Comparison of ENCODE assay signal across 8 mouse cellular contexts in the genomic region with DNA sequence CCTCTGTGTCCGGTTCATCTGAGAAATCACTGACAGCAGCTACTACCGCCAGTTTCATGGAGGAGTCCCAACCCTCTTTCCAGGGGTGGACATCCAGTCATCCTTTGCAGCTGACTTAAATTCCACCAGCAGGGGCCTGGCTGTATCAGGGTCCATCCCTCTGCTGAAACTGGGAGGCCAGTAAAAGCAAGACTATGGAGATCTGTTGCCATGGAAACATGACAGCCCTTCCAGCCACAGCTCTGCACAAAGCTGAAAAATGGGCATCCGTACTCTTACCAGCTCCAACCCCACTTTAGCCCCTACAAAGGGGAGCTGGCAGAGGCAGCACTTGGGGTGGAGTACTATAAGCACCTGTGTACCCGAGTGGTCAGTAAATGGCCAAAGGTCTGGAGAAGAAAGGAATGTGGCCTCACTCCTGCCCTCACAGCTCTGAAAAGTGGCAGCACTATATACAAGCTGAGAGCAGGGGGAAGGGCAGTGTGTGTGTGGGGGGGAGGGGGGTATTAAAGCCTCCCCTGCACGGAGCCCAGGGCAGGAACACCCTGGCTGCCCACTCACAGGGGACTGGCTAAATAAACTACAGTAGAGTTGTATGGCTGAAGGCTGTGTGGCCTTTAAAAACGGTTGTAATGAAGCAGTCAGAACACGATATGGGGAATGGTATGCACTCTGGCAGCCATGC. TPM values are rescaled to one million over a fixed set of nuclear protein-coding genes. Genes with fewer than 3 reads are reported as not detected.
DNase-seq lines count a peak whose midpoint lies in the region; ATAC-seq and TF ChIP-seq lines count a peak whose summit lies in the region.
"Had no signal": no experiment of that assay in that cellular context is flagged by ENCODE, and none has a peak within 500 bp of the region (broad histone marks: within the 10 kb centered on the region; RNA-seq: fewer than 3 reads in every experiment).

No protein-coding gene starts in this region.

- H3K4me3 ChIP-seq in lung, postnatal 0 days (ENCODE audit: low read depth, low read length) = no peak overlapping the region
- no peak overlapping the region for H3K4me3 ChIP-seq in forebrain, embryonic 13.5 days
- no peak overlapping the region for H3K4me3 ChIP-seq in liver, embryonic 13.5 days (replicated peaks)

- H3K4me1 ChIP-seq in lung, postnatal 0 days (ENCODE audit: insufficient read depth, low read depth, low read length) = peaks cover 18% of the 10 kb centered on the region
- peaks cover 49% of the 10 kb centered on the region for H3K4me1 ChIP-seq in forebrain, embryonic 13.5 days
- H3K4me1 ChIP-seq in liver, embryonic 13.5 days (replicated peaks) = peaks cover 90% of the 10 kb centered on the region

- no peak for DNase-seq in lung, postnatal 0 days (ENCODE audit: low spot score)
- no peak for DNase-seq in lung, adult 18-20 months
- no peak for DNase-seq in liver, embryonic 13.5 days
- DNase-seq in yolk sac, embryonic 10.5 days (ENCODE audit: low spot score) = peak; percentile 25
- DNase-seq in thymus, postnatal 0 days (ENCODE audit: low spot score) = no peak

- peak overlapping the region; percentile 47; the same call in 1 of the 2 replicates for H3K27ac ChIP-seq in lung, postnatal 0 days (ENCODE audit: low read length)
- H3K27ac ChIP-seq in forebrain, embryonic 13.5 days = peak overlapping the region; percentile 75
- peak overlapping the region; percentile 99 for H3K27ac ChIP-seq in liver, embryonic 13.5 days
- H3K27ac ChIP-seq: macrophage had no signal

- H3K4me2 ChIP-seq in lung, postnatal 0 days (replicated peaks; ENCODE audit: low read depth, low read length) = no peak overlapping the region
- peak overlapping the region; percentile 15; the same call in 1 of the 2 replicates for H3K4me2 ChIP-seq in forebrain, embryonic 13.5 days
- H3K4me2 ChIP-seq in liver, embryonic 13.5 days = no peak overlapping the region

- TF ChIP-seq EP300 in lung, postnatal 0 days (IDR thresholded peaks at IDR 0.05) = no peak

- H3K9ac ChIP-seq in lung, postnatal 0 days (replicated peaks; ENCODE audit: low read depth) = no peak overlapping the region
- peak overlapping the region; percentile 43; the same call in 1 of the 2 replicates for H3K9ac ChIP-seq in forebrain, embryonic 13.5 days
- H3K9ac ChIP-seq in liver, embryonic 13.5 days = peak overlapping the region; percentile 40; the same call in 1 of the 2 replicates

- no peaks in the 10 kb centered on the region for H3K36me3 ChIP-seq in lung, postnatal 0 days (ENCODE audit: insufficient read depth, low read length)
- H3K36me3 ChIP-seq in forebrain, embryonic 13.5 days (ENCODE audit: poor library complexity, severe bottlenecking) = peaks cover 28% of the 10 kb centered on the region
- H3K36me3 ChIP-seq in liver, embryonic 13.5 days = peaks cover 8% of the 10 kb centered on the region

- ATAC-seq in lung, postnatal 0 days = peak; percentile 17
- ATAC-seq in forebrain, embryonic 13.5 days = peak; percentile 52; the same call in 1 of the 2 replicates
- ATAC-seq in liver, embryonic 13.5 days (ENCODE audit: low read depth) = no peak
- no peak for ATAC-seq in activated CD4-positive, CD25-positive, alpha-beta regulatory T cell, adult 4 months

- H3K27me3 ChIP-seq in lung, postnatal 0 days (replicated peaks; ENCODE audit: insufficient read depth, low read length) = no peaks in the 10 kb centered on the region
- no peaks in the 10 kb centered on the region for H3K27me3 ChIP-seq in forebrain, embryonic 13.5 days
- H3K27me3 ChIP-seq in liver, embryonic 13.5 days = no peaks in the 10 kb centered on the region

- 0 out of 2 replicates have a peak, but pooled peaks have one; percentile 20 for TF ChIP-seq CTCF in lung, postnatal 0 days (IDR thresholded peaks at IDR 0.05)

- 26% methylated on average over 7 of the region's 7 CpGs for WGBS in lung, postnatal 0 days
- WGBS in forebrain, embryonic 13.5 days = 12% methylated on average over 7 of the region's 7 CpGs
- WGBS in liver, embryonic 13.5 days (ENCODE audit: insufficient replicate concordance) = 65% methylated on average over 7 of the region's 7 CpGs

- no peaks in the 10 kb centered on the region for H3K9me3 ChIP-seq in lung, postnatal 0 days (ENCODE audit: low read length)
- no peaks in the 10 kb centered on the region for H3K9me3 ChIP-seq in forebrain, embryonic 13.5 days (replicated peaks)
- H3K9me3 ChIP-seq in liver, embryonic 13.5 days (replicated peaks) = no peaks in the 10 kb centered on the region

RNA-seq across cellular contexts. Expression of a gene that starts 32.4 kb away (rescaled TPM):
- polyA plus RNA-seq in lung, postnatal 0 days (2015; fragmentation: Nextera tagmentation; extraction: Ambion mirVana) = 27.2 and 31.2 TPM in 2 replicates
- polyA plus RNA-seq in forebrain, embryonic 13.5 days (2015; fragmentation: Nextera tagmentation; extraction: Ambion mirVana) = 31.1 and 33.9 TPM in 2 replicates
- 19.1 and 21.4 TPM in 2 replicates for polyA plus RNA-seq in liver, embryonic 13.5 days (2015; fragmentation: Nextera tagmentation; extraction: Ambion mirVana)
- 30.5 and 37.7 TPM in 2 replicates for polyA plus RNA-seq in thymus, postnatal 0 days (2015; fragmentation: Nextera tagmentation; extraction: Ambion mirVana)
- polyA plus RNA-seq in activated CD4-positive, CD25-positive, alpha-beta regulatory T cell, adult 4 months (2017; shearing (Covaris generic)) = 10 to 100 TPM; 78.0 to 82.5 TPM

Comparison
In these comparisons a context has a peak if more than half of its experiments do, and no peak if none do; other contexts are left out.
1. ATAC-seq: peak in lung, postnatal 0 days (single experiment) and forebrain, embryonic 13.5 days (single experiment); none in liver, embryonic 13.5 days (single experiment) and activated CD4-positive, CD25-positive, alpha-beta regulatory T cell, adult 4 months (single experiment).
2. H3K27ac ChIP-seq: peak in every context shown above with its lines; median percentile 99 in liver, embryonic 13.5 days; 75 in forebrain, embryonic 13.5 days; 47 in lung, postnatal 0 days.